15 mouse cellular contexts compared by ENCODE assay signal in genomic region chr9:94589672-94590071, GRCm38 (mm10).
"Had no signal": no experiment of that assay in that cellular context is flagged by ENCODE, and none has a peak within 500 bp of the region (broad histone marks: within the 10 kb centered on the region; RNA-seq: fewer than 3 reads in every experiment).

No protein-coding gene starts in this region.

- DNase-seq: kidney, adult 2 months; kidney, postnatal 25 days; layer of hippocampus, postnatal 36 days; liver, embryonic 13.5 days; lung, adult 2 months; lung, postnatal 14 days; right cerebral cortex, adult 18-20 months; right cerebral cortex, postnatal 14 days; right cerebral cortex, postnatal 4 days; thymus, adult 18-20 months; thymus, postnatal 36 days had no signal

- H3K4me1 ChIP-seq: liver, embryonic 13.5 days had no signal

- H3K27me3 ChIP-seq: liver, embryonic 13.5 days; midbrain, embryonic 12.5 days had no signal

- H3K36me3 ChIP-seq: liver, embryonic 13.5 days; midbrain, embryonic 12.5 days had no signal

- ATAC-seq: midbrain, embryonic 16.5 days had no signal

- H3K9ac ChIP-seq: liver, embryonic 13.5 days; midbrain, embryonic 12.5 days had no signal

- H3K4me3 ChIP-seq: left cerebral cortex, adult 2 months; liver, embryonic 13.5 days; midbrain, embryonic 12.5 days had no signal

- H3K9me3 ChIP-seq: liver, embryonic 13.5 days; midbrain, embryonic 12.5 days had no signal

- H3K4me2 ChIP-seq: liver, embryonic 13.5 days; midbrain, embryonic 12.5 days had no signal

- H3K27ac ChIP-seq: kidney, postnatal 0 days; left cerebral cortex, adult 2 months; liver, embryonic 13.5 days; midbrain, embryonic 12.5 days had no signal
